Mouse (Mus musculus): ENCODE measurements around the gene Zc3hav1. TPM values are rescaled to one million over a fixed set of nuclear protein-coding genes. Genes with fewer than 3 reads are reported as not detected.

Zc3hav1 gene
- total RNA-seq, 2 experiments from 2014 or later, result 2.1 to 2.5 TPM

GRCm38 (mm10) chr6:38298246-38298635, 56.2 kb downstream of the Zc3hav1 start:
- intact Hi-C loops (cut with DNase I), result no loop called here
- peak; percentile 47 for DNase-seq

- no peak for DNase-seq
- intact Hi-C loops (cut with DNase I), result no loop called here
Measured at GRCm38 (mm10) chr6:38297580-38298245, 56.7 kb downstream of the Zc3hav1 start.

GRCm38 (mm10) chr6:38293708-38294107, 60.7 kb downstream of the Zc3hav1 start:
- intact Hi-C loops (cut with DNase I), result no loop called here

GRCm38 (mm10) chr6:38292871-38293646, 61.3 kb downstream of the Zc3hav1 start:
- intact Hi-C loops (cut with DNase I), result no loop called here
- DNase-seq, result no peak

More at GRCm38 (mm10) chr6:38293708-38294107, 60.7 kb downstream of the Zc3hav1 start:
- no peak for DNase-seq

GRCm38 (mm10) chr6:38284422-38284821, 70.0 kb downstream of the Zc3hav1 start:
- intact Hi-C loops (cut with DNase I), result no loop called here
- DNase-seq, result no peak

- DNase-seq, result no peak
- intact Hi-C loops (cut with DNase I), result no loop called here
Measured at GRCm38 (mm10) chr6:38264466-38264865, 89.9 kb downstream of the Zc3hav1 start.

GRCm38 (mm10) chr6:38263393-38264159, 90.8 kb downstream of the Zc3hav1 start:
- intact Hi-C loops (cut with DNase I), result no loop called here
- no peak for DNase-seq

- intact Hi-C loops (cut with DNase I), result no loop called here
- no peak for DNase-seq
Measured at GRCm38 (mm10) chr6:38261877-38262276, 92.5 kb downstream of the Zc3hav1 start.

- no peak for DNase-seq
- intact Hi-C loops (cut with DNase I), result no loop called here
Measured at GRCm38 (mm10) chr6:38257506-38257905, 96.9 kb downstream of the Zc3hav1 start.

GRCm38 (mm10) chr6:38256793-38257192, 97.6 kb downstream of the Zc3hav1 start:
- DNase-seq, result no peak
- intact Hi-C loops (cut with DNase I), result no loop called here

- intact Hi-C loops (cut with DNase I), result no loop called here
- DNase-seq, result no peak
Measured at GRCm38 (mm10) chr6:38255794-38256193, 98.6 kb downstream of the Zc3hav1 start.

Other genes starting within 250 kb of the Zc3hav1 start
- not detected for gene Tmem213, start 245.3 kb downstream of the Zc3hav1 start, total RNA-seq (2021)
- 1 to 10 TPM; 3.0 to 3.2 TPM for gene Atp6v0a4, start 230.0 kb downstream of the Zc3hav1 start, total RNA-seq (2021)
- gene D630045J12Rik, start 100.6 kb downstream of the Zc3hav1 start, total RNA-seq (2021), result 10 to 100 TPM; 79.1 to 86.7 TPM
- 1 to 10 TPM; 8.0 to 9.4 TPM for gene Zc3hav1l, start 55.3 kb downstream of the Zc3hav1 start, total RNA-seq (2021)
- 10 to 100 TPM; 10.1 to 11.5 TPM for gene Ttc26, start 26.9 kb upstream of the Zc3hav1 start, total RNA-seq (2021)
- gene Ubn2, start 79.3 kb upstream of the Zc3hav1 start, total RNA-seq (2021), result 10 to 100 TPM; 47.1 to 48.8 TPM
- gene Fmc1, start 178.9 kb upstream of the Zc3hav1 start, total RNA-seq (2021), result 10 to 100 TPM; 49.6 to 52.0 TPM
- gene Luc7l2, start 196.7 kb upstream of the Zc3hav1 start, total RNA-seq (2021), result 100 to 1,000 TPM; 182 TPM

All from left cerebral cortex, postnatal 4 days (tissue).